Mouse (Mus musculus) neural tube, embryonic 15.5 days (tissue): ENCODE measurements at regions not wholly inside any gene's neighbourhood (a gene's known extent, or its start where the extent isn't known, plus 50 kb on each side); places are given as distances from the start of the nearest gene placed in this dataset.

Experiments used
- ATAC-seq: fragments of 200-750 bp; cut with Nextera tagmentation; 2 replicates; pipeline ENCODE4 v1.8.0; 2017; ENCODE audit warnings: mild to moderate bottlenecking, moderate TSS enrichment, moderate library complexity; ENCODE audit not compliant: low FRiP score
- H3K27ac ChIP-seq: fragments of 300-500 bp; sonication (generic); replicated peaks from 2 replicates; pipeline ENCODE4 v1.5.1; 2015; ENCODE audit warnings: mild to moderate bottlenecking, inconsistent platforms
- H3K27me3 ChIP-seq: fragments of 300-500 bp; sonication (generic); replicated peaks from 2 replicates; pipeline ENCODE4 v1.6.1; 2015; ENCODE audit warnings: inconsistent platforms
- H3K36me3 ChIP-seq: fragments of 300-500 bp; sonication (generic); 2 replicates; pipeline ENCODE4 v1.6.1; 2015; ENCODE audit warnings: inconsistent platforms
- H3K4me1 ChIP-seq: fragments of 300-500 bp; sonication (generic); 2 replicates; pipeline ENCODE4 v1.6.1; 2015; ENCODE audit warnings: inconsistent platforms
- H3K4me2 ChIP-seq: fragments of 300-500 bp; sonication (generic); 2 replicates; pipeline ENCODE4 v1.6.1; 2015; ENCODE audit warnings: inconsistent platforms, mild to moderate bottlenecking, moderate library complexity
- H3K4me3 ChIP-seq: fragments of 300-500 bp; sonication (generic); replicated peaks from 2 replicates; pipeline ENCODE4 v1.5.1; 2015; ENCODE audit warnings: mild to moderate bottlenecking, inconsistent platforms
- H3K9ac ChIP-seq: fragments of 300-500 bp; sonication (generic); replicated peaks from 2 replicates; pipeline ENCODE4 v1.6.1; 2015; ENCODE audit warnings: mild to moderate bottlenecking, inconsistent platforms
- H3K9me3 ChIP-seq: fragments of 300-500 bp; sonication (generic); replicated peaks from 2 replicates; pipeline ENCODE4 v1.6.1; 2016; ENCODE audit warnings: inconsistent platforms
- WGBS: fragments of 180-500 bp; shearing (Covaris S2); methylation state at CpG from one replicate; pipeline ENCODE4 v1.1.7; 2015; ENCODE audit warnings: mixed read lengths; 5-methylcytosine and 5-hydroxymethylcytosine counted together

GRCm38 (mm10) chr9:46728465-46728864 is 270.1 kb upstream of the Gm4791 start:
- Histone ChIP-seq H3K27ac (no peak overlapping the region), H3K4me1 (peaks cover 5% of the 10 kb centered on the region; the same call in 1 of the 2 replicates), H3K4me2 (no peak overlapping the region), H3K9me3 (no peaks in the 10 kb centered on the region), H3K9ac (no peak overlapping the region), H3K4me3 (no peak overlapping the region), H3K36me3 (no peaks in the 10 kb centered on the region), H3K27me3 (no peaks in the 10 kb centered on the region)
- ATAC-seq: no peak
- WGBS: 15% methylated on average over 5 of the region's 5 CpGs

- ATAC-seq: no peak
- Histone ChIP-seq H3K4me3 (no peak overlapping the region), H3K9me3 (no peaks in the 10 kb centered on the region), H3K27me3 (no peaks in the 10 kb centered on the region), H3K4me1 (peaks cover 5% of the 10 kb centered on the region; the same call in 1 of the 2 replicates), H3K27ac (no peak overlapping the region), H3K36me3 (no peaks in the 10 kb centered on the region), H3K9ac (no peak overlapping the region), H3K4me2 (no peak overlapping the region)
- WGBS: 83% methylated on average over 5 of the region's 5 CpGs
Observed at GRCm38 (mm10) chr9:46724231-46724630, 274.3 kb upstream of the Gm4791 start.

GRCm38 (mm10) chr9:46713415-46713814 is 285.1 kb upstream of the Gm4791 start:
- Histone ChIP-seq H3K27ac (no peak overlapping the region), H3K36me3 (no peaks in the 10 kb centered on the region), H3K4me1 (no peaks in the 10 kb centered on the region), H3K4me2 (no peak overlapping the region), H3K9ac (no peak overlapping the region), H3K27me3 (no peaks in the 10 kb centered on the region), H3K4me3 (no peak overlapping the region), H3K9me3 (no peaks in the 10 kb centered on the region)
- WGBS: 90% methylated on average over 10 of the region's 10 CpGs
- ATAC-seq: no peak

- Histone ChIP-seq H3K4me3 (no peak overlapping the region), H3K36me3 (no peaks in the 10 kb centered on the region), H3K27me3 (no peaks in the 10 kb centered on the region), H3K4me1 (peaks cover 28% of the 10 kb centered on the region), H3K4me2 (no peak overlapping the region), H3K27ac (no peak overlapping the region), H3K9ac (no peak overlapping the region), H3K9me3 (no peaks in the 10 kb centered on the region)
- ATAC-seq: no peak
- WGBS: 41% methylated on average over 10 of the region's 10 CpGs
Observed at GRCm38 (mm10) chr9:46704151-46704905, 294.2 kb upstream of the Gm4791 start.

GRCm38 (mm10) chr9:46703674-46704073 is 294.9 kb upstream of the Gm4791 start:
- 26% methylated on average over 8 of the region's 8 CpGs for WGBS
- Histone ChIP-seq H3K27ac (0 out of 2 replicates have a peak overlapping the region, but pooled peaks have one; percentile 2), H3K27me3 (no peaks in the 10 kb centered on the region), H3K36me3 (no peaks in the 10 kb centered on the region), H3K4me2 (no peak overlapping the region), H3K4me3 (no peak overlapping the region), H3K9me3 (no peaks in the 10 kb centered on the region), H3K4me1 (peaks cover 28% of the 10 kb centered on the region), H3K9ac (no peak overlapping the region)
- ATAC-seq: no peak

GRCm38 (mm10) chr9:46702901-46703636 is 295.5 kb upstream of the Gm4791 start:
- Histone ChIP-seq H3K27ac (peak overlapping the region; percentile 75), H3K9ac (no peak overlapping the region), H3K4me3 (no peak overlapping the region), H3K9me3 (no peaks in the 10 kb centered on the region), H3K4me2 (no peak overlapping the region), H3K4me1 (peaks cover 28% of the 10 kb centered on the region), H3K36me3 (no peaks in the 10 kb centered on the region), H3K27me3 (no peaks in the 10 kb centered on the region)
- ATAC-seq: no peak
- WGBS: 45% methylated on average over 13 of the region's 13 CpGs

- H3K9ac ChIP-seq: no peak overlapping the region
- H3K27me3 ChIP-seq: no peaks in the 10 kb centered on the region
- no peak overlapping the region for H3K4me3 ChIP-seq
- H3K4me1 ChIP-seq: peaks cover 28% of the 10 kb centered on the region
- no peaks in the 10 kb centered on the region for H3K36me3 ChIP-seq
- no peaks in the 10 kb centered on the region for H3K9me3 ChIP-seq
- WGBS: 10% methylated on average over 16 of the region's 16 CpGs
- H3K27ac ChIP-seq: peak overlapping the region; percentile 75
- H3K4me2 ChIP-seq: peak overlapping the region; percentile 38
- peak; percentile 66 for ATAC-seq
Observed at GRCm38 (mm10) chr9:46702053-46702900, 296.3 kb upstream of the Gm4791 start.

- Histone ChIP-seq H3K36me3 (no peaks in the 10 kb centered on the region), H3K27ac (no peak overlapping the region), H3K4me2 (no peak overlapping the region), H3K27me3 (no peaks in the 10 kb centered on the region), H3K9me3 (no peaks in the 10 kb centered on the region), H3K4me3 (no peak overlapping the region), H3K4me1 (no peaks in the 10 kb centered on the region), H3K9ac (no peak overlapping the region)
- no peak for ATAC-seq
- 78% methylated on average over 2 of the region's 2 CpGs for WGBS
Observed at GRCm38 (mm10) chr9:46696171-46696570, 302.4 kb upstream of the Gm4791 start.

GRCm38 (mm10) chr9:46689331-46689730 is 309.2 kb upstream of the Gm4791 start:
- no peak overlapping the region for H3K27ac ChIP-seq
- 0 out of 2 replicates have a peak, but pooled peaks cover 4% of the 10 kb centered on the region for H3K27me3 ChIP-seq
- H3K4me1 ChIP-seq: peaks cover 4% of the 10 kb centered on the region
- no peaks in the 10 kb centered on the region for H3K9me3 ChIP-seq
- 77% methylated on average over 5 of the region's 5 CpGs for WGBS
- H3K36me3 ChIP-seq: no peaks in the 10 kb centered on the region
- H3K9ac ChIP-seq: no peak overlapping the region
- no peak overlapping the region for H3K4me2 ChIP-seq
- no peak overlapping the region for H3K4me3 ChIP-seq
- ATAC-seq: no peak

- H3K9ac ChIP-seq: no peak overlapping the region
- no peaks in the 10 kb centered on the region for H3K9me3 ChIP-seq
- no peak overlapping the region for H3K4me3 ChIP-seq
- H3K27ac ChIP-seq: no peak overlapping the region
- no peak overlapping the region for H3K4me2 ChIP-seq
- 0 out of 2 replicates have a peak, but pooled peaks cover 4% of the 10 kb centered on the region for H3K27me3 ChIP-seq
- no peaks in the 10 kb centered on the region for H3K36me3 ChIP-seq
- no peak; the same call in 1 of the 2 replicates for ATAC-seq
- H3K4me1 ChIP-seq: peaks cover 7% of the 10 kb centered on the region
- 38% methylated on average over 15 of the region's 15 CpGs for WGBS
Observed at GRCm38 (mm10) chr9:46684113-46684850, 314.3 kb upstream of the Gm4791 start.

- ATAC-seq: no peak
- Histone ChIP-seq H3K9me3 (no peaks in the 10 kb centered on the region), H3K36me3 (no peaks in the 10 kb centered on the region), H3K27me3 (no peaks in the 10 kb centered on the region), H3K4me3 (no peak overlapping the region), H3K9ac (no peak overlapping the region), H3K4me2 (no peak overlapping the region), H3K27ac (no peak overlapping the region), H3K4me1 (0 out of 2 replicates have a peak, but pooled peaks cover 3% of the 10 kb centered on the region)
- 30% methylated on average over 3 of the region's 3 CpGs for WGBS
Observed at GRCm38 (mm10) chr9:46672050-46672449, 326.5 kb upstream of the Gm4791 start.
